Mouse (Mus musculus): ENCODE results near the gene Pnma5.
"Not testable (repeated sequence)": the region's sequence is repeated elsewhere in the genome, so short reads cannot be mapped to it uniquely, and the experiment has no call there.

The Pnma5 gene

DNA sequence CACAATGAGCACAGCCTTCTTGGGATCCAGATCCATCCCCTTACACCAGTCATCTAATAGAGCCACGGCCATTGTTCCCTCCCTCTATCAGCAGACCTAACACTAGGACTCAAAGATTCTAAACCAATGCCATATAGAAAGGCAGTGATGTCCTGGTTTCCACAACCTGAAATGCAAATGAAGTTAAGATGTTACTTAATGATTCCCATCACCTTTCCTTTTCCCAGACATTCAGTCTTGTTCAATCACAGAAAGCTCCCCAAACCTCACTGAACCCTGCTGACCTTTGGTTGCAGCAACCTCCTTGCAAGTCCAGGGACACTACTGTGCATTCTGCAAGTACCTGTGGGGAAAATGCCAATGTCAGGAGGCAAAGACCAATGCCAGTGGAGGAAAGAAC, at the start of gene Pnma5:
Gene Pnma5, minus strand, starts transcription at position 101 of the 400 bp plus-strand sequence.
- no peak for DNase-seq

DNA sequence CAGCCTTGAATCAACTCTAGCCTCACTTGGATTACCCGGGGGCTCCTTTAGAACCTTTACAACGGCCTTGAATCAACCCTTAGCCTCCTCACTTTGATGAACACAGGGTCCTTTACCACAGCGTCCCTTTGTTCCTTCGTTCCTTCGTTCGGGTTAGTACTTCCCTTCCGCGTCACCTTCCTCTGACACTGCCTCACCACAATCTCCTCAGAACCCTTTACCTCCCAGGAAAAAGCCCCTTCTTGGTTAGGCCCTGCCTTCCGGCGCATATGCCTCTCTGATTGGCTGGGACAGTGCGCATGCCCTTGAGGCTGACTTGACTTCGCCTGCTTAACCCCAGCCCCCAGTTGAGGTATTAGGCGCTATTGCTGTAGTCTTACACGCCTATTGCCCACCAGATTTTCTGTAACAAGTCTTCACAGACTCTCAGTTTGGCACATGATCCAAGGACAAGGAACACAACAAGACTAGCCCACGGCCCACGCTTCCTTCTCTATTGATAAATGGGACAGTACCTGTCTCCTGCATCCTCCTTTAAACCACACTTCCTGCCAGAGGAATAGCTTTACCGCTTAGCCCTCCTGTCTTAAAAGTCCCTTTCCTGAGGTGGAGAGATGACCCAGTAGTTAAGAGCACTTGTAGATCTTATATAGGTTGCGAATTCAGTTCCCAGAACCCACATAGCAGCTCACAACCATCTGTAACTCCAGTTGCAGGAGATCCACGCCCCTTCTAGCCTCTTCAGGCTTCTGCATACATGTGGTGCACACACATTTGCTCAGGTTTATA, 45.6 kb upstream of the Pnma5 start, which contains the start of gene Xlr4a:
Gene Xlr4a, minus strand, starts transcription at position 212 of the 789 bp plus-strand sequence.
- peak in 1 of 2 experiments; percentile 3 for DNase-seq

DNA sequence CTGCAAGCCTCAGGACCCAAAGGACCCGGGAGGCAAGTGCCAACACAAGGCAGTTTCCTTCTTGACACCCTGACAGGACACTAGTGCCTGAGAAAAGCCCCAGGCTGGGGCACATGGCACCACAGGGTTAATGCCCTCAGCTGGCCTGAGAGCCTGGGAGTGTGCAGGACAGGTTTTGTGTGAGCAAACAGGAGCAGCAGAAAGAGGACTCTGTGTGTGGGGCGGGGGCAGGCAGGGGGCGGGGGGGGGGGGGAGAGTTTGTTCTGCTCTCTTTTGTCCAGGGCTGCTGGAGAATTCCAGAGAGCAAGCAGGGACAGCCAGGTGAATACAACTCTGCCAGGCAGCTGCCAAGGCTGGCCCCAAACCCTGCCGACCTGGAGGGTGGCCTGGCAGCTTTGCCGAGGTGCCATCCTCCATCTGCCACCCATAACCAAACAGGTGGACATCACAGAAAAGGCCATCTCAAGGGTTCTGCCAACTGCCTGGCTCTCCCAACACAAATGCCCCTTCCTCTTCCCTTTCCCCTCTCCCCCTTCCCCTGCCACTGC, 29.9 kb upstream of the Pnma5 start:
- DNase-seq = not testable (repeated sequence)

DNA sequence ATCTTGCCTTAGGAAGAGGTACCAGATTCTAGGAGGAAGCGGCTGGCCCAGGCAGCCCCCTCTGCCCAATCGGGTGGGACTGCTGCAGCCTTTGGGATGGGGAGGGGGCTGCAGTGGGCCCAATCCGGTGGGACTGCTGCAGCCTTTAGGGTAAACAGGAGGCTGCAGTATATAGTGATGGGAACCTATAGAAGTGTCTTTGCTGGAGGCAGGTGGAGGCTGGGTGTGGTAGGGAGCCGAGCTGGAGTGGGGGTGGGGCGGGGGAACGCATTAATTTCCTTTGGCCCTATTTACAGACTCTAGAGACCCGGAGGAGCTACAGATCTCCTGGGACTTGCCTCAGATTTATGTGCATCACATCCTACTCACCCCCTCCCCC, 27.5 kb upstream of the Pnma5 start, which contains the start of gene Pnma3:
Gene Pnma3, plus strand, starts transcription at position 373 of the 379 bp plus-strand sequence.
- no peak for DNase-seq

DNA sequence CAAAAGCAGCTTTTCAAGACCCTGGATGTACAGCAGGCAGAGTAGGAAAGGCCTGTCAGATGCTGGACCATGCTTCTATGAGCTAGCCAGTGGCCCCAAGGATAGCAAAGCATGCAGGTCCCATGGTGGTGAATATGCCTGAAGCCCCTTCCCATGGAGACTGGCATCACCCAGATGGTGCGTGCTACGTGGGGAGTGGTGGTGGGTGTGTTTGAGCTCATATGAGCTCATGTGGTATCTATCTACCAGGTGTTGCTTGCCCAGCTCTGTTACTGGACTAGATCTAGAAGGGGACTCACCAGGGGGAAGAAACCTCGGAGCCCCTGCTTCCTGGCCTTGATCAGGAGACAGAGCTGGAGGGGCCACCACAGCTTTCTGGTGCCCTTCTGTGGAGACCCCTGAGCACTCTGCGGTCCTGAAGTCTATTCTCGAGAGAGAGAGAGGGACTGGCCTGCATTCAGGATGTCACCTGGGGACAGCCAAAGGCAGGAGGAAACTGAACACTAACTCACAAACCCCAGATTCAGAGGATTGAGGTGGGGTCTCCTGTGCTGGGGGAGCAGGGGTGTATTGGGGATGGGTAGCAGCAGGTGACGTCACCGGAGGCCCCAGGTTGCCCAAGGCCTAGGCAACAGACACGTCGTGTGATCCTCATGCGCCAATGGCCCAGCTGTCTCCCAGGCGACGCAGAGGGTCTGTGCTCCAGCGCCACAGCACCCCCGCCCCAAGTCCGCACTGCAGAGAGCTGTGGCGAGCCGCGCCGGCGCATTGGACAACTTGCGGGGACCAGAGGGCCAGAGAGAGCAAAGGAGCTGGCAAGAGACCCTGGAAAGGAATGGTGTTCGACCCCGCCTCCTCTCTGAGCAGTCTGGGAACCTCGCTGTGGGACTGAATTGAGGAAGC, 26.9 kb upstream of the Pnma5 start:
- DNase-seq = no peak

DNA sequence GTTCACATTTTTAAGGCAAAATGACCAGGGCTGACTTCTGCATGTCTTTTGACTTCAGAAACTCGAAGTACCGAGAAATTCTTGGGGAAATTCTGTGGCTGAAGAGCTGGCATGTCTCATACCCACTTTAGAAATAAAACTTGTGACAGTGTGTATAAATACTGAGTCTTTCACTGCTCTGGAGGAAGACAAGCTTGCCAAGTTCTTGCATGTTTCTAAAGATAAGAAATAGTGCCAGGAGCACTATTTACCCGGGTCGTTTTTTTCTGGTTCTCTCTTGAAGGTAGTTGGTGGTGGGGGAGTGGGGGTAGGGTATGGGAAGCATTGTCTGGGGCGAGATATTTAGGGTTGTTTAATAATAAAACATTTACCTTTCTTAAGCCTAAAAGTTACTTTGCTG, 25.4 kb upstream of the Pnma5 start:
- DNase-seq = no peak

DNA sequence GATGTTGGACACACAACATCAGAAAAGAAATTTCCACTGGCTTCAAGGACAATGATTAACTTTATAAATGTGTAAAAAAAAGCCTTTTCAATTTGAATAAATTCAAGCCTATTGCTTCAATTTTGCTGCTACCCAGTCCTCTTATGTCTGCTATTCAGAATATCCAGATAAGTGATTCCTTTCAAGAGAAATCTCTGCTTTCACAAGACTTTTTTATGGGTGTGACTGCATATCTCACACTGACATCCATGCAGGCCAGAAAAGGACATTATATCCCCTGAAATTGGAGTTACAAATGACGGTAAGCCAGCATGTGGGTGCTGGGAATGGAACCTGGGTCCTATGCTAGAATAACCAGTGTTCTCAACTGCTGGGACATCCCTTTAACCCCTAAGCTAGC, 24.6 kb upstream of the Pnma5 start:
- DNase-seq = no peak

DNA sequence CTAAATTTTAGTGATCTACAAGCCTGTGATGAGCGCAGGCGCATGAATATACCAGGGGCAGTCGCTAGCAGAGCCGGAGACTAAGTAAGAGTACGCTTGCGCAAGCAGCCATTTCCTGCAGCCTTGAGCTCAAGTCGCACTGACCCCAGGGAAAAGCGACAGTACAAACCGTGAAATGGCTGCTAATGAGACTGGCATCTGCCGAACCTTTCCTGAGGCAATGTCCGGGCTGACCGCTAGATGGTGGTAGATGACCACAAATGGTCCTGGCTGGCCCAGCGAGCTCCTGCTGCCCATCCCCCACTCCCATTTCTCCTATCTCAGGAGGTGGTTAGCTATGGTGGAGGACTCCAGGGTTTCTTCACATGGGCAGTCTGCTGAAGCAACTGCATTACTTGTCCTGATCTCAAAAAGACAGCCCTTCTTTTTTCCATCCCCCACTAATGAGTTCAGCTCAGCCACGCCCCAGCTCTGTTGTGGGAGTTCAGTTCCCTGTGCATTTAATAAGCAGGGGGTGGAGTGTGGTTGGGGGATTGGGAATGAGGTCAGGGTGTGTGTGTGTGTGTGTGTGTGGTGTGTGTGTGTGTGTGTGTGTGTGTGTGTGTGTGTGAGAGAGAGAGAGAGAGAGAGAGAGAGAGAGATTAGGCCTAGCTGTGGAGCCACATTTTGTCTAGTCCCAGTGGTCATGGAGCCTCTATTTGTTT, 17.1 kb upstream of the Pnma5 start:
- peak; percentile 75 to 81 for DNase-seq

DNA sequence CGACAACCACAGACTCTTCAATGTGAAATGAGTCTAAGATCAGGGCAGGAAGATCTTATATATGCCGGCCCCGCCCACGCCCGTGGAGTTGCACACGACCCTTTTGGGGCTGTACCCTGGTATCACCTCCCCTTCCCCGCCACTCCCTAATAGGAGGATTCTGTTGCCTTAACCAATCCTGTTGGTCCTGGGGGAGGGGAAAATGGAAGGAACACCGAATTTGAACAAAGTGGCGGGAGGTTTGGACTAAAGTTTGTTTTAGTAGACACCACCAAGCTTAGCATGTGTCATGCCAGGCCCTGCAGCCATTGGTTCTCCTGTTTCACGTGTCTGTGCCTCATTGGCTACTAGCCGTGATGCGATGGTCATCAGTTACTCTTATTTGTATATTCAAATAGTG, 2.8 kb upstream of the Pnma5 start:
- DNase-seq = no peak

DNA sequence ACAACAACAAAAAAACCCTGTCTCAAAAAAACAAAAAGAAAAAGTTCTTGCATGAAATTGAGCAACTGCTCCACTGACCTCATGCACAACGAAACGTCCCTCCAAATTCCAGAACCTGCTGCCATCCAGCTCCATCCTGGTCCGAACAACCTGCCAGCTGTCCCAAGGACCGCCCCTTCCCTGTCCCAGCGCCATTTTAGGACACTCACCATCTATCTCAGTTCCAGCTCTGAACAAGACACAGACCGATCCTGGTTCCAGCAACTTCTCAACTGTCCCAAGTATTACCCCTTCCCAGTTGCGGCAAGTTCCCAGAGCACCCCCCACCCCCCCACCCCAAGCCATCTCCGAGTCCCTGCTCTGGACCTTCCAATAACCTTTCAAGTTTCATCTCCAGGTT, 1.9 kb upstream of the Pnma5 start:
- DNase-seq = no peak

DNA sequence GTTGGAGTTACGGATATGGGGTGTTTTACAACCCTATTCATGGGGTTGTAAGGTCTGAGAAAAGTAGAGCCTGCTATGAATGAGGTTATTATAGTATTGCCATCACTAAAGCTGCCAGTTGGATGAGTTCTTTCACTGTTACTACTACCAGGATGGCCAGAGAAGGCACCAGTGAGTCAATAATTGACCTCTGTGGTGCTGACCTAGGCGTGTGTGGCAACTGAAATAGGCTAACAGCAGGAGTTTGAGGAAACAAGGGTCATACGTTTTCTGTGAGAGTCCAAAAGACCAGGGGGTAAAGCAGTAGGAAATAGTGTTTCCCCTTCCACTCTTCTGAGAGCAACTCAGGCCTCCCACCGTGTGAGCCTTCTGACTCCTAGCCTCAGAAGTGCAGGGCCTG, 24.1 kb downstream of the Pnma5 start:
- no peak for DNase-seq

DNA sequence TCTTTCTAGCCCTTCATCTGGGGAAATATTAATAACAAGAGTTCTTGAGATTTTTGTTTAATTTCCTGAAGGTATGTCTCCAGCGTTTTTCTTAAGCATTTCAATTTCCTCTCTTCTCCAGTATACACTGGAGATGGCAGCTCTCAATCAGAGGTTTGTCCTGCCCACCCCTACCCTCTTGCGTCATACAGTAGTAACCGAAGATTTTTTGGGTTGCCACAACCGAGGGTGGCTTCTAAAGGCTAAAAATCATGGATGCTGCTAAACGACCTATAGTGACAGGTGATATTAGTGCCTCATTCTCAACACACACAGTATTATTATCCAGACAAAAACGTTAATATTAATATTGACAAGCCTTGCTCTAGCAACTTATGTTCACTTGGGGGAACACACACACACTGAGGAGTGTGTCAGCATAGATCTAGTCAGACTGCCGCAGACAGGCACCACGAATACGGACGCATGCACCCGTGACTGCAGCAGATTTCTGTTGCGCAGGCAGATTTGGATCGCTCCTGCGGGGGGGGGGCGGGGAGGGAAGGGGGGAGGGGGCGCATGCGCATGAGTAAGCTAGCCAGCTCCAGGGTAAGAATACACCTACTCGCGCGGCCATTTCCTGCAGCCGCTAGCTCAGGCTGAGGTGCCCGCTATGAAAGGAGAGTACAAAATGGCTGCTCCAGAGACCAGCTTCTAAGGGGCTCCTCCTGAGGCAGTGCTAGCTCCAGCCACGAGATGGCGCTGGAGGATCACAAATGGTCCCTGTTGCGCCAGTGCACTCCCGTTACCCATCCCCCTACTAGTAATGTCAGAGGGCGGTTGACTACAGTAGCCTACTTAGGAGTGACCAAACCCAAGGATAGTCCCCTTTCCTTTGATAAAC, 29.1 kb downstream of the Pnma5 start:
- peak; percentile 82 to 88 for DNase-seq

DNA sequence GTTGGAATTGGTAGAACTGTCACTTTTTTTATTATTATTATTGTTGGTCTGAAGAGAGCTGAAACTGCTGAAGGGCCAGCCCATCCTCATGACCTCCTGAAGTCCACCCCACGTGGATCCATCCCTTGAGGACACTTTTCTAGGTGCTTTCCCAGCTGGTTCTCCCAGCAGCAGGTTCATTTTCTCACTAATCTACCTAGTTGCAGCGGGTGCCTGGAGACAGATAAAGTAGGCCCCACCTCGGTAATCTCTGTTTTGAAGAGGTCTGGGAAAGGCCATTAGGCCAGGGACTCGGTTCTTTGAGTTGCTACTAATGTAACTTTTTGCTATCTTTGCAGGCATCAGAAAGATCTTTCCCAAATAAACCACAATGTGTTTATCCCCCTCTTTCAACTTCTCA, 31.2 kb downstream of the Pnma5 start:
- DNase-seq = no peak

DNA sequence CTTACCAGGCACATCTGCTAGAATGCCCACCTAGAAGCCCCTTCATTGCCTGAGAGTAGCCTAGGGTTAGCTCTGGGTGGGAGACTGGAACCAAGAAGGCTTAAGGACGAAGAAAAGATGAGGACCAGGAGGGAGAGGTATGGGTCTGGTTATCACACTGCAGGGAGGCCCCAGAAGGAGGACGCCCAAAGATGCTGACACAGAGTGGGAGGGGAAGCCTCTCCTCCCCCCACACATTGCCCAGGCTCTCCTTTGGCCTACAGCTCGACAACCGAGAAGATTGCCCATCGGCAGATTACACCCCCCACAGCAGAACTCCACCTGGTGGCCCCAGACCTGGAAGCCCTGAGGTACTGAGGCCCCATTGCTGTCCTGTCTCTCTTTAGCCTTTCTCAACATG, 33.8 kb downstream of the Pnma5 start:
- no peak for DNase-seq

DNA sequence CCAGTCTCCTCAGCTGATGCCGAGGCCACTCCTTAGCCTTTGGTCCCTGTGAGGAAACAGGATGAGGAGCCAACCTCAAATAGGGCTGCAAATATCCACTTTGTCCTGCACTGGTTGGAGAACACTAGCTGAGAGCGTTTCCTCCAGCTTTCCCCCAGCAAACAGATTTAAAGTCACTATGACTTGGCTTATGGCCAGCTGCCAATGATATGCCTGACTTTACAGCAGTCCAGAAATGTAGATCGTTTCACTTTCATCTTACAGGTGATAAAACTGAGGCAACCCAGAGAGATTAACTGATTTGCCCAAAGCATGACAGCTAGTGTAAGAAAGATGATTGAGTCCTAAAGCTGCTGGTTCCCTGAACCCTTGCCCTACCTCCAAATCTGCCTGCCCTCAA, 41.4 kb downstream of the Pnma5 start:
- no peak for DNase-seq

DNA sequence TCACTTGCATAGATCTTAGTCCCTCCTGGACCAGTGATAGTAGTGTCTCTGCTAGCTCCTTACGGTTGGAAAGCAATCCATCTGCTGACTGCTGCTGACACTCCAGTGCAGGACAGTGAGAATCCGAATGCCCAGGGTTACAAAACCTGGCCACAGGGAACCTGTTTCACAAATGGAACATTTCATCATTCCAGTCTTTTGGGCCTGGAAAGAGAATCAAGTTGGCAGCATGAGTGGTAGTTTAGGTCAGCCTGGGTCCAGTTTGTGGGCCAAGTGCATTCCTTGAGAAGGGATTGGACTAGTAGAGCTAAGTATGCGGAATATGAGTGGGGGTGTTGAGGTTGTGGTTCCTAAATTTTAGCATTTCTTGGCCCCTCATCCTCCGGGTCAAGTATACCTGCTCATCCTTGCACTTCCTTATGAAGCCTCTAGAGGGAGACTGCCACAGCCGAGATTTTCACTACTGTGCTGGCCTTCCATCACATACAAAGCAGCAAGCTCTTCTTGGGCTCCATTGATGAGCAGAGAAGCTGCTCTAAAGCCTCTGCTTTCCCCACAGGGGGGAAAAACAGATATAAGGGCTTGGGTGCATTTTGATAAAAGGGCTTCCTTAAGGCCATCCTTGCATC, 44.5 kb downstream of the Pnma5 start:
- DNase-seq = no peak

DNA sequence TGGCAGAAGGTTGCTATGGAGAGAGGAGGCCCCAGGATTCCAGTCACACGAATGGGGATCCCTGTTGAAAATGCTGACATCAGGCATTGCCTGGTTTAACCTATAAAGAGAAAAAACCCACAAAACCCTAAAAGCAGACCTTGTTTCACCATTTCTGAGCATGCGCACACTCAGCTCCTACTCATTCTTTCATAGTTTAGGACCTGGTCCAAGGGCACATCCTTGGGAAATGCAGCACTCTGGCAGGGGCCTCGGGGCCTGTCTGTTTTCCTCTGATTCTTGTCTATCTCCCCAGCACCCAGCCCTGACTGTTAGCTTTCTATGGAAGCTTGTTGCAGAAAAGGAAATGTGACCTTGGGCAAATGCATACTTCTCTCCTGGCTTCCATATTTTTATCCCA, 46.3 kb downstream of the Pnma5 start:
- DNase-seq = no peak

DNA sequence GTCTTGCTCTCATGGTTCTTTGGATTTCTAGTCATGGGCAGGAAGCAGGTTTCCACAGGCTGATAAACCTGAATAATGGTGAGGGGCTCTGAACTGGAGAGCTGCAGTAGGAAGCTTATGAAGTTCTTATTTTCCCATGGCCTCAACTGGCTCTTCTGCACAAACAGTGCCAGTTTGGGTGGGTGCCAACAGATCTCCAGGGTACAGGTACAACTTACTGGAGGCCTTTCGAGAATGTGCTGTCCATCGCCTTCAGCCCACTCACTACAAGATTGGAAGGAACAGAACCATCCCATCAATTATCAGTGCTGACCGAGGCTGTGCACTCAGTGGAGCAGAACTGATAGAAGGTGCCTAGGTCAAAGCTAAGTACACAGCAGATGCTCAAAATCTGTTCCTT, 48.5 kb downstream of the Pnma5 start:
- DNase-seq = no peak

DNA sequence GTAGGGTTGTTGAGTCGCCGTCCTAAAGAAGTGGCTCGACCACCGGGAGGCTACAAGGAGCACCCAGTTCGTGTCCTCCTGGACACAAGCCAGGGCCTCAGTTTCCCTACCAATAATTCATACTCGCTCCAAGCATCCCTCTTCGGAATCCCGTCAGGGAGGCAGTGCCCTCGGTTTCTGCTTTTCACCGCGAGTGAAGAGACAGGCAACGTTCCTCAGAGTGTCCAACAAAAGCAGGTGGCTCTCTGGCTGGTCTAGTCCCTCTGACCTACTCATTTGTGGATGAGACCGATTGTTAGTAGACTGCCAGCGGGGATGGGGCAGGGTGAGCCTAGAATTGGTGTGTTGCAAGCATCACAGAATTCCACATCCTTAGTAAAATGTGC, 49.4 kb downstream of the Pnma5 start:
- no peak for DNase-seq

DNA sequence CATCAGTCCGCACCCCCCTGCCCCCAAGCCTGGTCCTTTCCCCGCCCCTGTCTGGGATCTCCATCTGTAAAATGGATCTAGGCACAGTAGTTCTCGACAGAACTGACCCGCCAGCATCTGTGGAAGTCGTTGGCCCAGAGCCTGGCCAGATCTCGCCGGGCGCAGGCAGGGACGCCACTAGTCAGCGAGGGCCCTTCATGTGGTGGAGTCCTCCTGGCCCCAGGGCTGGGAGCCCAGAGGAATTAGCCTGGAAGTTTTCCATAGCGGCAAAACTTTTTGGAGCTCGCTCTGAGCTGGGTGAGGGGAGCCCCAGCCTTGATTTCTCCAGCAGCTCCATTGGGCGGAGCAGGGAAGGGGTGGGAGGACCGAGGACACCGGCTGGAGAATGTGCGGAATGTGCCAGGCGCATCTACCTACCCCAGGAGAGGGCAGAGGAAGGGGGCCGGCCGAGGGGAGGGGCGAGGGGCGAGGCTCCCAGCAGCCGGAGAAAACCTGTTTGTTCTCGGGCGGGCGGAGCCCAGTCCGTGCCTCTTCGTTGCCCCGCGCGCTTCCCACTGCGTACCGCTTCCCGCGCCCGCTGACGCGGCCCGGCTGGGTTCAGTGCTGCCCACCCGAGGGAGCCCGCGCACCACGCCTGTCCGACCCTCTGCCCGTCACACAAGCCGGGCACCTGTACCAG, 49.9 kb downstream of the Pnma5 start, which contains the start of gene Zfp185:
Gene Zfp185, plus strand, starts transcription at position 499 of the 679 bp plus-strand sequence.
- no peak for DNase-seq

DNA sequence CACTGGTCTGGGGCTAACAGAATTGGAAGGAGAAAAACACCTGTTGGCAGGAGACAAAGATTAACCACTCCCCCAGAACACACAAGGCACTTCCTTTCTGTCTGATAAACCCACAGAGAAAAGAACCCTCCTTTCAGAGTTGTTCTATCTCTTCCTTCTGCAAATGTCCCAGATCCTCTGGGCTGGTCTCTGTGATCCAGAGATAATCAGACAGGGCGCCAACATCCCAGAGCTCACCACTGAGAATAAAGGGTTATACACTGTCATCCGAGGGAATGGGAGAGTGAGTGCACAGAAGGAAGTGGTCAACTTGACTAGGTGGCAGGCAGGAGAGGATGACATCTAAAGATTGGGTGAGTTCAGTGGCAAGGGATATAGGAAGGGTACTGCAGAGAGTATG, 51.3 kb downstream of the Pnma5 start:
- no peak for DNase-seq
